Mouse (Mus musculus): ENCODE data around the gene Cfap299. TPM values are rescaled to one million over a fixed set of nuclear protein-coding genes. Genes with fewer than 3 reads are reported as not detected.

Cfap299 gene
- polyA plus RNA-seq, 1 experiment from 2014 or later: not detected

GRCm38 (mm10) chr5:98523050-98523449 is 193.9 kb downstream of the Cfap299 start:
- H3K27me3 ChIP-seq (ENCODE audit: control insufficient read depth, insufficient read depth, low read length): no peaks in the 10 kb centered on the region
- H3K4me3 ChIP-seq (ENCODE audit: low read depth, low read length): no peak overlapping the region
- H3K36me3 ChIP-seq (ENCODE audit: control insufficient read depth, insufficient read depth, low read length): no peaks in the 10 kb centered on the region
- WGBS (ENCODE audit: insufficient replicate concordance): 52% methylated on average over 7 of the region's 7 CpGs
- no peak overlapping the region for H3K9ac ChIP-seq (ENCODE audit: low read depth, low read length)
- no peaks in the 10 kb centered on the region for H3K9me3 ChIP-seq (replicated peaks; ENCODE audit: control insufficient read depth, low read length)
- no peak overlapping the region for H3K27ac ChIP-seq (ENCODE audit: low read depth, low read length)
- no peaks in the 10 kb centered on the region for H3K4me1 ChIP-seq (ENCODE audit: control insufficient read depth, insufficient read depth, low read length)
- ATAC-seq (replicated peaks; ENCODE audit: insufficient number of reproducible peaks, low FRiP score, low TSS enrichment): no peak
- no peak overlapping the region for H3K4me2 ChIP-seq

- Histone ChIP-seq H3K36me3 (ENCODE audit: control insufficient read depth, insufficient read depth, low read length) (no peaks in the 10 kb centered on the region), H3K4me3 (ENCODE audit: low read depth, low read length) (no peak overlapping the region), H3K4me1 (ENCODE audit: control insufficient read depth, insufficient read depth, low read length) (no peaks in the 10 kb centered on the region), H3K27ac (ENCODE audit: low read depth, low read length) (no peak overlapping the region), H3K27me3 (ENCODE audit: control insufficient read depth, insufficient read depth, low read length) (no peaks in the 10 kb centered on the region), H3K9ac (ENCODE audit: low read depth, low read length) (no peak overlapping the region), H3K4me2 (no peak overlapping the region), H3K9me3 (replicated peaks; ENCODE audit: control insufficient read depth, low read length) (no peaks in the 10 kb centered on the region)
- 81% methylated on average over 1 of the region's 1 CpGs for WGBS (ENCODE audit: insufficient replicate concordance)
- no peak for ATAC-seq (replicated peaks; ENCODE audit: insufficient number of reproducible peaks, low FRiP score, low TSS enrichment)
Observed at GRCm38 (mm10) chr5:98523783-98524182, 194.7 kb downstream of the Cfap299 start.

DNA sequence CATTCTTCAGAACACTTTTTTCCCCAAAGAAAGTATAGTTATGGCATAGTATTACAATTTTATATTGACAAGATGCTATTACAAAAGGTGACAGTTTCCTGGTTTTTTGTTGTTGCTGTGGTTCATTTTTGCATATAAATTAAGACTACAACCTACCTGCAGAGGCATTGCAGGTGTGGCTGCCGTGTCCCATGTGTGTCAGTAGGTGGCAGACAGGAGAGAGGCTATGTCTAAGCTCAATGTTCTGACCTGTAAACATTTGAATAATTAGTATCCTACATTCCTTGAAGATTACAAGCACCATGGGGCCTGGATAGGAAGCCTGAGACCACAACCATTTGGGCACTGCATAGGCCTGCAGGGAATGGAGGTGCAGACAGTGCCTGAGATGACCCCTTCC is 212.2 kb downstream of the Cfap299 start:
- H3K9me3 ChIP-seq (replicated peaks; ENCODE audit: control insufficient read depth, low read length): no peaks in the 10 kb centered on the region
- H3K4me2 ChIP-seq: no peak overlapping the region
- no peaks in the 10 kb centered on the region for H3K4me1 ChIP-seq (ENCODE audit: control insufficient read depth, insufficient read depth, low read length)
- no peaks in the 10 kb centered on the region for H3K27me3 ChIP-seq (ENCODE audit: control insufficient read depth, insufficient read depth, low read length)
- no peak for ATAC-seq (replicated peaks; ENCODE audit: insufficient number of reproducible peaks, low FRiP score, low TSS enrichment)
- H3K4me3 ChIP-seq (ENCODE audit: low read depth, low read length): no peak overlapping the region
- no peak overlapping the region for H3K27ac ChIP-seq (ENCODE audit: low read depth, low read length)
- no peaks in the 10 kb centered on the region for H3K36me3 ChIP-seq (ENCODE audit: control insufficient read depth, insufficient read depth, low read length)
- WGBS (ENCODE audit: insufficient replicate concordance): 65% methylated on average over 1 of the region's 1 CpGs
- no peak overlapping the region for H3K9ac ChIP-seq (ENCODE audit: low read depth, low read length)

GRCm38 (mm10) chr5:98550285-98550684 is 221.2 kb downstream of the Cfap299 start:
- H3K4me2 ChIP-seq: no peak overlapping the region
- H3K9me3 ChIP-seq (replicated peaks; ENCODE audit: control insufficient read depth, low read length): no peaks in the 10 kb centered on the region
- H3K4me1 ChIP-seq (ENCODE audit: control insufficient read depth, insufficient read depth, low read length): no peaks in the 10 kb centered on the region
- 46% methylated on average over 5 of the region's 5 CpGs for WGBS (ENCODE audit: insufficient replicate concordance)
- H3K27me3 ChIP-seq (ENCODE audit: control insufficient read depth, insufficient read depth, low read length): no peaks in the 10 kb centered on the region
- no peaks in the 10 kb centered on the region for H3K36me3 ChIP-seq (ENCODE audit: control insufficient read depth, insufficient read depth, low read length)
- ATAC-seq (replicated peaks; ENCODE audit: insufficient number of reproducible peaks, low FRiP score, low TSS enrichment): no peak
- H3K4me3 ChIP-seq (ENCODE audit: low read depth, low read length): no peak overlapping the region
- no peak overlapping the region for H3K27ac ChIP-seq (ENCODE audit: low read depth, low read length)
- no peak overlapping the region for H3K9ac ChIP-seq (ENCODE audit: low read depth, low read length)

- no peaks in the 10 kb centered on the region for H3K4me1 ChIP-seq (ENCODE audit: control insufficient read depth, insufficient read depth, low read length)
- no peaks in the 10 kb centered on the region for H3K27me3 ChIP-seq (ENCODE audit: control insufficient read depth, insufficient read depth, low read length)
- H3K9ac ChIP-seq (ENCODE audit: low read depth, low read length): no peak overlapping the region
- H3K4me3 ChIP-seq (ENCODE audit: low read depth, low read length): no peak overlapping the region
- no peak overlapping the region for H3K27ac ChIP-seq (ENCODE audit: low read depth, low read length)
- no peaks in the 10 kb centered on the region for H3K9me3 ChIP-seq (replicated peaks; ENCODE audit: control insufficient read depth, low read length)
- ATAC-seq (replicated peaks; ENCODE audit: insufficient number of reproducible peaks, low FRiP score, low TSS enrichment): no peak
- H3K36me3 ChIP-seq (ENCODE audit: control insufficient read depth, insufficient read depth, low read length): no peaks in the 10 kb centered on the region
- no peak overlapping the region for H3K4me2 ChIP-seq
- WGBS (ENCODE audit: insufficient replicate concordance): 88% methylated on average over 1 of the region's 1 CpGs
Observed at GRCm38 (mm10) chr5:98550873-98551272, 221.8 kb downstream of the Cfap299 start.

GRCm38 (mm10) chr5:98552395-98552794 is 223.3 kb downstream of the Cfap299 start, which contains the start of gene Gm11111:
Gene Gm11111, plus strand, starts transcription at chr5:98552695.
- no peaks in the 10 kb centered on the region for H3K9me3 ChIP-seq (replicated peaks; ENCODE audit: control insufficient read depth, low read length)
- no peaks in the 10 kb centered on the region for H3K36me3 ChIP-seq (ENCODE audit: control insufficient read depth, insufficient read depth, low read length)

DNA sequence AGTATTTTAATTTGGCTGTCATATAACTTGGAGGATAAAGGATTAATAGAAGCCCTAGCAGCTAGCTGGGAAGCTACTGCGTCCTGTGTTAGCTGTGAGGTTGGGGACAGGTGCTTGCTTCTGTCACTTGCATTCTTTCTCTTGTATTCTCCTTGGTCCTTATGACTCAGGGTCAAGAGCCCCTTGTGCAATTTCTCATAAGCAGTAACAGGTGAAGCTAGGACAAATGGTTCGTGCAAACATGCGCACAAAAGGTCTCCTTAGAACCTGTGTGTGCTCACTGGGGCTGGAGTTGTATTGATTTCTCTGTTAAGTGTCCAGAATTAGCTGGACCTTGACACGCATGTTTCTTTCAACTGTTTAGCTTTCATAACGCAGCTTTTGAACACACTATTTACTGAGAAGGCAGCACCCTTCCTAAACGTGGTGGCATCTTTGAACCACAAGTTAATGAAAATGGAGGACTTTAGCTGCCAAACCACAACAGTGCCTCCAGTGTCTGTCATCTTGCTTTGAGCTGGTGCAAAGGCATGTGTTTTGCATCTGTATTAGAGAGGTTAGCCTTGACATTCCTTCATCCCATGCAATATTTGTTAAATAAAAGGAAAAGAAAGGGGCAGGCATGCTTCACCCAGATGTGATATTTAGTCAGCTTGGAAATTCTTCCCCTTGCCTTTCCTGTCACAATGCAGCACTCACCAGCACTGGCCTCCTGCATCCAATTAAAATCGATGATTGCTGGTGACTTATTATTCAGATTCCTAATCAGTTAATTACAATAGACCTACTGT is 223.9 kb downstream of the Cfap299 start:
- Histone ChIP-seq H3K36me3 (ENCODE audit: control insufficient read depth, insufficient read depth, low read length) (no peaks in the 10 kb centered on the region), H3K9ac (ENCODE audit: low read depth, low read length) (no peak overlapping the region), H3K27me3 (ENCODE audit: control insufficient read depth, insufficient read depth, low read length) (no peaks in the 10 kb centered on the region), H3K4me2 (no peak overlapping the region), H3K9me3 (replicated peaks; ENCODE audit: control insufficient read depth, low read length) (no peaks in the 10 kb centered on the region), H3K27ac (ENCODE audit: low read depth, low read length) (no peak overlapping the region), H3K4me1 (ENCODE audit: control insufficient read depth, insufficient read depth, low read length) (no peaks in the 10 kb centered on the region), H3K4me3 (ENCODE audit: low read depth, low read length) (no peak overlapping the region)
- 67% methylated on average over 7 of the region's 7 CpGs for WGBS (ENCODE audit: insufficient replicate concordance)
- no peak for ATAC-seq (replicated peaks; ENCODE audit: insufficient number of reproducible peaks, low FRiP score, low TSS enrichment)

More at GRCm38 (mm10) chr5:98552395-98552794, 223.3 kb downstream of the Cfap299 start, which contains the start of gene Gm11111:
- Histone ChIP-seq H3K4me3 (ENCODE audit: low read depth, low read length) (no peak within 1 kb of the TSS), H3K27ac (ENCODE audit: low read depth, low read length) (no peak within 1 kb of the TSS), H3K4me1 (ENCODE audit: control insufficient read depth, insufficient read depth, low read length) (no peaks in the 10 kb centered on the region), H3K9ac (ENCODE audit: low read depth, low read length) (no peak within 1 kb of the TSS), H3K27me3 (ENCODE audit: control insufficient read depth, insufficient read depth, low read length) (no peaks in the 10 kb centered on the region), H3K4me2 (no peak within 1 kb of the TSS)
- ATAC-seq (replicated peaks; ENCODE audit: insufficient number of reproducible peaks, low FRiP score, low TSS enrichment): no peak

DNA sequence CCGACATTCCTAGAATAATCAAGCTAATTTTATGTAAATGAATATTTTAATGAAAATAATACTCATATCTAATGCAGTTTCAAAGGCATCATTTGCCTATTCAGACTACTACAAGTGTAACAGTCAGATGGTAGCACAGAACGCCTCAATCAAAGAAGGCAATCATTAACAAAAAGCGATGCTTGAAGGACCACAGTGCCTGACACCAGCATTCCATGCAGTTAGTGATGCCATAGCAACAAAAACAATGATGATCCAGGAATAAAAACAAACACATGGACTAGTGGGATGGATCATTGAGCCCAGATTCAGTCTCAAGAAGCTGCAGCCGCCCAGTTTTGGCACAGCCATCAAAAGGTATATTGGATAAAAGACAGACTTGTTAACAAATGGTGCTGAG is 232.2 kb downstream of the Cfap299 start:
- no peaks in the 10 kb centered on the region for H3K36me3 ChIP-seq (ENCODE audit: control insufficient read depth, insufficient read depth, low read length)
- no peaks in the 10 kb centered on the region for H3K4me1 ChIP-seq (ENCODE audit: control insufficient read depth, insufficient read depth, low read length)
- no peak for ATAC-seq (replicated peaks; ENCODE audit: insufficient number of reproducible peaks, low FRiP score, low TSS enrichment)
- WGBS (ENCODE audit: insufficient replicate concordance): 75% methylated on average over 4 of the region's 4 CpGs
- H3K9ac ChIP-seq (ENCODE audit: low read depth, low read length): no peak overlapping the region
- H3K9me3 ChIP-seq (replicated peaks; ENCODE audit: control insufficient read depth, low read length): no peaks in the 10 kb centered on the region
- H3K4me2 ChIP-seq: no peak overlapping the region
- no peaks in the 10 kb centered on the region for H3K27me3 ChIP-seq (ENCODE audit: control insufficient read depth, insufficient read depth, low read length)
- no peak overlapping the region for H3K27ac ChIP-seq (ENCODE audit: low read depth, low read length)
- H3K4me3 ChIP-seq (ENCODE audit: low read depth, low read length): no peak overlapping the region

DNA sequence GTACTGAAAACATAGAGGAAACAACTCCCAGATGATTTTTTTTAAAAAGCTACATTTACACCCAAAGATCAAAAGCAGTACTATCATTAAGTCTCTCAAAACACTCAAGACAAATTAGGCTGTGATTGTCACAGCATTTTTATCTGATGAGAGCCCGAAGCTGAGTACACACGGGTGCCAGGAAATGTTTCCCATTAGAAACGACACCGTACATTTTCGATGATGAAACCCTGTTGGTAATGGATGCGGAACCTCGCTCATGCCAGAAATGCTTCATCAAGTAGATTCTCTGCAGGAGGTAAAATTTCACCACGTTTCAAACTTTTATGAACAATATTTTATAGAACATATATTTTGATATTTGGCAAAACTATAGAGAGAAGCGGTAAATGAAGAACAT is 233.7 kb downstream of the Cfap299 start:
- no peaks in the 10 kb centered on the region for H3K4me1 ChIP-seq (ENCODE audit: control insufficient read depth, insufficient read depth, low read length)
- 78% methylated on average over 9 of the region's 9 CpGs for WGBS (ENCODE audit: insufficient replicate concordance)
- no peak for ATAC-seq (replicated peaks; ENCODE audit: insufficient number of reproducible peaks, low FRiP score, low TSS enrichment)

More for the DNA sequence above, 233.7 kb downstream of the Cfap299 start:
- H3K4me3 ChIP-seq (ENCODE audit: low read depth, low read length): no peak overlapping the region
- H3K27me3 ChIP-seq (ENCODE audit: control insufficient read depth, insufficient read depth, low read length): no peaks in the 10 kb centered on the region
- H3K9ac ChIP-seq (ENCODE audit: low read depth, low read length): no peak overlapping the region
- no peak overlapping the region for H3K27ac ChIP-seq (ENCODE audit: low read depth, low read length)
- no peaks in the 10 kb centered on the region for H3K9me3 ChIP-seq (replicated peaks; ENCODE audit: control insufficient read depth, low read length)
- H3K4me2 ChIP-seq: no peak overlapping the region
- H3K36me3 ChIP-seq (ENCODE audit: control insufficient read depth, insufficient read depth, low read length): no peaks in the 10 kb centered on the region

All from heart, embryonic 11.5 days (tissue).